Mouse (Mus musculus) urinary bladder, adult 2 months (tissue): ENCODE results near the gene Pi16. TPM values are rescaled to one million over a fixed set of nuclear protein-coding genes. Genes with fewer than 3 reads are reported as not detected.

Experiments used
- DNase-seq: peaks from one replicate; pipeline ENCODE4 v3.0.0; 2022; ENCODE audit warnings: low spot score
- polyA plus RNA-seq: library from polyadenylated mRNA; depleted of rRNA; stranded (reverse); fragments of >200 nt; gene quantifications from 2 replicates; pipeline ENCODE4 v1.2.3, GENCODE M21; 2012; rRNA removed

The Pi16 gene
- polyA plus RNA-seq, 1 experiment: 508 TPM

DNA sequence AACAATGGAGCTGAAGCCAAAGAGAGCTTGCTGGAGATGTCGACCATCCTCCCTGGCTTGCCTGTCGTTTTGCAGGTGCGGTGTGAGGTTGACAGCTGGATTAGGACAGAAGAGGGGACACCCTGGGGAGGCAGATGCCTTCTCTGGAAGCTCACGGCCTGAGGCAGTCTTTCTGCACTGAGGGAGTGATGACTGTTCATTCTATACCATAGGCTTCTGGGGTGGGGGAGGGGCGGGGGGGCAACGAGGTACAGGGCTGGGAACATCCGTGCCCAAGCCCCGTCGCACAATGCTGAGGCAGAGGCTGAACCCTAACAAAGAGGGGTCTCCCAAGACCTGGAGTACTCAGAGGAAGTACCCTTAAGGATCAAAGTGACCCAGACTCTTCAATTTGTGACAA lies 39.4 kb downstream of the Pi16 start:
- no peak for DNase-seq

DNA sequence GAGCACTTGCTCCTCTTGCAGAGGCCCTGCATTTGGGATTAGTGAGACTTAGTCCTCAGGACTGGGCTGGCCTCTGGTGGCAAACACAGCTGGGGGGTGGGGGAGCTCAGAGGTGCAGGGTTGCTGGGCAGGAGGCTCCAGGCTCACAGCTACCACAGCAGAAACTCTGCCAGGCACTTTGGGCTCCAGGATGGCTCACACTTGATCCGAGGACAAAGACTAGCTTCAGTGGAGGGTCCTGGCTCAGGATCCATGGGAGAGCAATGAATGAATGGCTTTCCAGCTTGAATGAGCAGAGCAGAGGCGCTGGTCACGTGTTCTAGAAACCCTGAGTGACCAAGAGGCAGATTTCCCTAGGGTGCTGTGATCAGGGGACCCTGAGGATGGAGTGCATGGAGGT lies 41.4 kb downstream of the Pi16 start:
- DNase-seq: no peak

DNA sequence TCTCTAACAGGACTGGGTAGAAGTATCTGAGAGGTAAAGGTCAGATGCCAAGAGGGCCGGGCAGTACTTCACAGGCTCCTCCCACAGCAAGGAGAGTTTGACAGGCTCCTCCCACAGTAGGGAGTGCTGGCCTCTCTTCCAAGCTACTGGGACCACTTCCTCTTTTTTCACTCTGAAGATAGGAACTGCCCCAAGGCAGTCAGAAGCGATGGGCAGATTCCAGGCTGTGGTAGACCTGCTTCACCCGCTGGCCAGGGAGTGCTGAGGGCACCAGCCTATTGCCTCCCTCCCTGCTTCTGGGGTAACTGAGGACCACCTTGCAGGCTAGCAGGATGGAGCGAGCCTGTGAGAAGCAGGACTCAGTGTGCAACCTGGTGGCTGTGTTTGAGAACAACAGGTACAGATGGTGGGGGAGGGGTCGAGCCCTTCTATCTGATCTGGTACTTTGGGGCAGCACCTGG lies 43.3 kb downstream of the Pi16 start, which contains the start of gene Fgd2:
Gene Fgd2 (plus strand): TSS at position 154 of the 461 bp plus-strand sequence.
- no peak for DNase-seq

DNA sequence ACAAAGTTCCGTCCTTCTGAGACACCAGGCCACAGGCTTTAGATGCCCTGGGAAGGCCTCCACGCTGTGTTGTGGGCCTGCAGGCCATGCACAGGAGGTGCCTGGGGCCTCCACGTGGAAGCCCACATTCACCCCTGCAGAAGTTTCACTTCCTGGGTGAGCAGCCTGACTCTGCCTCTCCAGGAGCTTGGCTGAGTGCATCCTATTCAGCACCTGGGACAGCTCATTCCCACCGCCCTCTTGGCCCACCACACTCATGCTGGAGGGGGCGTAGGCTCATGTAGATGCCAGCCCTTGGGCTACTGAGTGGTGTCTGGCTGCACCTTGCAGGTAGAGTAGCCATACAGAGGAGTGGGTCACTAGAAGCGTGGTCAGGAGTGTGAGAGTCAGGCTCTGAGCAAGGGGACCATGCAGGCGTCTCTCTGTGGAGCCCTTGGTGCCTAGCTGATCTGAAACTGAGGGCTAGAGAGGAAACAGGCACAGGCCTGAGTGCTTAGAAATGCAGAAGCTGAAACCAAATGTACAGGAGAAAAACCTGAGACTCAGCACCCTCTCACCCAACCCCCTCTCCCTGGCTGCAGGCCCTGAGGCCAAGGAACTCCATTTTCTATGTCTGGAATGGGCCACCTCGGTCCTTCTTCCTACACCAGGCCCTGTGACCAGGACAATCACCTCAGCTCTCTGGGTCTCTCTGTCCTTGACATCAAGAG lies 44.7 kb downstream of the Pi16 start:
- no peak for DNase-seq

DNA sequence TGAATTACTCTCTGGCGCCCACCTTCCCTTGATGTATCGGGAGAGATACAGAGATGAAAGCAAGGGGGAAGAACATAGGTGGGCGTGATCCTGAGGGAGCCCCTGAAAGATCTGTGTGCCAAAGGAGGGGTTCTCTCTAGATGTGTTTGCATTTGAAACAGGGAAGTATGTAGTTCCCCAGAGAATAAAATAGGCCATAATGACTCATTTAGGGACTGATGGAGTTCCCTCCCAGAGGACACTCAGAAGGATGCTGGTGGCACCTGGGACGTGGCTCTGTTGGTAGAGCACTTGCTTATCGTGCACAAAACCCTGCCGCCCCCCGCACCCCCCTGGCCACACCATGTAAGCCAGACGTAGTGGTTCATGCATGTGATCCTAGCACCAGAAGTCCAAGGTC lies 45.6 kb downstream of the Pi16 start:
- no peak for DNase-seq

DNA sequence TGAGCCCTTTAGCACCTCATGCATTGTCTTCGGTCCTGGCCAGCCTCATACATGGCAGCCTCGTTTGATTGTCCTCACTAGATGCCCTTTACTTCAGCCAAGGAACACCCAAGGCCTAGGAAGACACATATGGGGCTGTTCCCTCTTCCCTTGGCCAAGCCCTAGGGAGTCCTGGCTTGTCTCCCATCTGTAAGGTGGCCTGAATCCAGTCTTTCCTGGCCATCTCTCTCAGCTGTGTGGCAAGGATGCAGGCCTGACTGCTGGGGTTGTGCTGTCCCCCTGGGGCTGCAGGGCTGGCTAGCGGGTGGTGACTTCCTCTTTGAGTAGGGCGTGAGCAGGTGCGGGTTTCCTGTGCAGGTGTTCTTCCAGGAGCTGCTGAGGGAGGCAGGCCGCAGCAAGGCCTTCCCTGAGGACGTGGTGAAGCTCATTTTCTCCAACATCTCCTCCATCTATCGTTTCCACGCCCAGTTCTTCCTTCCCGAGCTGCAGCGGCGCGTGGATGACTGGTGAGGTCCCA lies 47.7 kb downstream of the Pi16 start:
- DNase-seq: no peak

DNA sequence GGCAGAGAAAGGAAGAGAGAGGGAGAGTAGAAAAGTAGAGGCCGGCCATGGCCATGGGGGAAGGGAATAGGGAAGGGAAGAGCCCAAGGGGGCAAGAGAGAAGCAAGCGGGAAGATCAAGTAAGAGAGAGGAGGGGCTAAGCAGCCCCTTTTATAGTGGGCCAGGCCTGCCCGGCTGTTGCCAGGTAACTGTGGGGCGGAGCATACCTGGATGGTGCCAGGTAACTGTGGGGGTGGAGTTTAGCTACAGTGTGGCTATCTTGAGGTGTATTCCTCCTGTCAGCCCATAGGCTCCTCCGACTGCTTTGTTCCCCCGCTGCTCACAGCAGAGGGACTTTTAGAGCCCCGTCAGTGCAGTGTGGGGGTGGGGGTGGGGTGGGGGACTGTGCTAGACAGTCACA lies 51.2 kb downstream of the Pi16 start:
- no peak for DNase-seq

DNA sequence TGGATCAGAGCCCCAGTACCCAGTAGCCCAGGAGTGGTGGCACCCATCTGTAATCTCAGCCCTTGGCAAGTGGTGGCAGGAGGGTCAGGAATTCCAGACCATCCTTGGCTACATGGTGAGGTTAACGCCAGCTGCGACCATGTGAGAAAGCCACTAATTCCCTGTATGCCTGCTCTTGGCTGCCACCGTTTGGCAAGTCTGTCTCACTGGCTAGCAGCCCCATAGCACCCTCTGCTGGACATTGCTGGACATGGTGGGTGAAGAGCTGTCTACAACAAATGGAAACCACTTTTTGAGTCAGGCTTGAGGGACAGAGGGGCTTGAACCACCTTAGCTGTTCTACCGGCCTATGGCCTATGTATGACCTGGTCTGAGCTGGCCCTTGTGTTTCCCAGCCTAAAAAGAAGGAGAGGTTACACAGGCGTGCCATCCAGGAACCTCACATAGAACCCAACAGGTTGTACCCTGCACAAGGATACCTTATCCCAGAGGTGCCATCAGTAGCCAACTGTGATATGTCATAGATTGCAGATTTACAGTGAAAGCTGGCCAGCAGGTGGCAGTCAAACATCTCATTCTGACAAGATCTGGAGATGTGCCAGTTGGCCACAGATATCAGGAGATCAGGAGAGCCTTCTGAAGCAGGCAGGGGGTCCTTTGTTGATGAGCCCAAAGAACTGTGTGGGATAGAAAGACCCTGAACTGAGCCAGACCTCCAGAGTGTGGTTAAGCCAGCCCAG lies 53.7 kb downstream of the Pi16 start:
- DNase-seq: peak; percentile 79

DNA sequence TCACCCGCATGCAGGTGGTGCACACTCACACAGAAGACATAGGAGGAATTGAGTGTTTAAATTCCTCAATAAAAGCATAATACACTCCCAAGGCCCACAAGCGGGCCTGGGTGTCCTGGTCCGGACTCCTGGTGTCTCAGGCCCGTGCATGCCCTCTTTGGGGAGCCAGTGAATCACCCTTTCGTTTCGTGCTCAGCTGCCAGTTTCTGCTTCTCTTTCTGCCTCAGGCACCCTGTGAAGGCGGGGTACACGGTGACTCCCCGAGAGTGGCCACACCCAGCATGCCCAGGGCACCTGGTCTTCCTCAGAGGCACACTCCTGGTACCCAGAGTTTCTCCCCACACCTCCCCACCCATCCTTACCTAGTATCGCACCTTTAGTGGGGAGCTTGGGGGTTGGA lies 58.4 kb downstream of the Pi16 start:
- DNase-seq: no peak

DNA sequence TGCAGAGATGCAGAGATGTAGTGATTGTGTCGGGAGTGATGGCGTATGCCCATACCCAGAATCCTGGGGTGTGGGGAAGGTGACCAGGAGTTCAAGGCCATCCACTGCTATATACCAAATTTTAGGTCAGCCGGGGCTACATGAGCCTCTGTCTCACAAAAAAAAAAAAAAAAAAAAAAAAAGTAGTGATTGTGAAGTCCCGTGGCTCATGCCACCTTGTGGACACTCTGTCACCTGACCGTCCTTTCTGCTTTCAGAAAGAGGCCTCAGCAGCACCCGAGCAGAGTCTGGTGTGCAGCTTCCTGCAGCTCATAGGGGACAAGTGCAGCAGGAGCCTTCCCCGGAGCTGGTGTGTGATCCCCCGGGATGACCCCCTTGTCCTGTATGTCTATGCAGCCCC lies 60.6 kb downstream of the Pi16 start:
- DNase-seq: no peak

Other genes starting within 250 kb of the Pi16 start
- 39.8 and 42.3 TPM in 2 replicates for gene Cdkn1a, start 226.7 kb upstream of the Pi16 start, polyA plus RNA-seq
- gene Rab44, start 203.5 kb upstream of the Pi16 start, polyA plus RNA-seq: 1.5 and 1.9 TPM in 2 replicates
- gene Cpne5, start 79.5 kb upstream of the Pi16 start, polyA plus RNA-seq: 0.56 and 1.0 TPM in 2 replicates
- gene Ppil1, start 53.5 kb upstream of the Pi16 start, polyA plus RNA-seq: 27.9 and 31.3 TPM in 2 replicates
- gene BC004004, start 48.9 kb upstream of the Pi16 start, polyA plus RNA-seq: 94.6 and 101 TPM in 2 replicates
- gene Mtch1, start 30.3 kb downstream of the Pi16 start, polyA plus RNA-seq: 263 and 279 TPM in 2 replicates
- 19.0 and 26.4 TPM in 2 replicates for gene Fgd2, start 43.2 kb downstream of the Pi16 start, polyA plus RNA-seq
- 21.2 and 24.4 TPM in 2 replicates for gene Pim1, start 173.1 kb downstream of the Pi16 start, polyA plus RNA-seq
- not detected in 2 replicates for gene Gm17657, start 232.0 kb downstream of the Pi16 start, polyA plus RNA-seq
- 13.5 and 14.1 TPM in 2 replicates for gene Tbc1d22b, start 232.1 kb downstream of the Pi16 start, polyA plus RNA-seq
- 0.14 and 0.21 TPM in 2 replicates for gene Tmem217, start 234.7 kb downstream of the Pi16 start, polyA plus RNA-seq